Mouse (Mus musculus): ENCODE results near the gene Ppm1e.
A peak's percentile ranks its signal among the peaks of the same experiment; 100 is the strongest.

Ppm1e gene

DNA sequence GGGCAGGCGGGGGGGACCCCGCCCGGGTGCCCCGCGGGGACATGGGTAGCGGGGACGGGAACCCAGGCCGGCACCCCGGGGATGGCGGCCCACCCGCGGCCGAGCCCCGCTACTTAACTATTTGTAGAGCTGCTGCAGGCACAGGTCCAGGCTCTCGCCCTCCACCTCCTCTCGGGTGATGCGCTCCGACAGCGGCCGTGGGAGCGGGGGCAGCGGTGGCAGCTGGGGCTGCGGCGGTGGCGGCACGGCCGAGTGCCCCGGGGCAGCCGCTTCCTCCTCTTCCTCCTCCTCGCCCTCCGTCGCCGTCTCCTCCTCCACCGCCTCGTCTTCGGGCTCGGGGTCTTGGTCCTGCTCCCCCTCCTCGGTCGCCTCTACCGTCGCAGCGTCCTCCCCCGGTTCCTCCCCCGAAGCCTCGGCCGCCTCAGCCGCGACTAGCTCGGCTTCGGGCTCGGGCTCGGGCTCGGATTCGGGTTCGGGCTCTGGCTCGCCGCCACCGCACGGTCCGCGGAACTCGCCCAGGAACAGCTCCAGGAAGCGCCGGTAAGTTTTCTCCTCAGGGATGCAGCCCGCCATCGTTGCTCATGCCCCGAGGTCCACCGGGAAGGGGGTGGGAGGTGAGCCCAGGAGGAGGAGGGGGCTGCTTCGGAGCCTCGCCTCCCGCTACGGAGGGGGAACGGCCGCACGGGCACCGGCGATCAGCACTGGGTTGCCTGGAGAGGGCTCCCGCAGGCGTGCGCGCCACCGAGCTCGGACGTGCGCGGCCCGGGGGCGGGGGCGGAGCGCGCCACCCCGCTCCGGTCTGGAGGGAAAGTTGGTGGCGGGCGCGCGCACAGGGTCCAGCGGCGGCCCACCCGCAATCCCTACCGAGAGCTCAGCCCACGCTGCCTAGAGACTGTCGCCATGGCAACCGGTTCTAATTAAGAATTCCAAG, at the start of gene Ppm1e:
Gene Ppm1e, minus strand, starts transcription at position 693 of the 931 bp plus-strand sequence.
- peak; percentile 48 for DNase-seq (ENCODE audit: low spot score)

DNA sequence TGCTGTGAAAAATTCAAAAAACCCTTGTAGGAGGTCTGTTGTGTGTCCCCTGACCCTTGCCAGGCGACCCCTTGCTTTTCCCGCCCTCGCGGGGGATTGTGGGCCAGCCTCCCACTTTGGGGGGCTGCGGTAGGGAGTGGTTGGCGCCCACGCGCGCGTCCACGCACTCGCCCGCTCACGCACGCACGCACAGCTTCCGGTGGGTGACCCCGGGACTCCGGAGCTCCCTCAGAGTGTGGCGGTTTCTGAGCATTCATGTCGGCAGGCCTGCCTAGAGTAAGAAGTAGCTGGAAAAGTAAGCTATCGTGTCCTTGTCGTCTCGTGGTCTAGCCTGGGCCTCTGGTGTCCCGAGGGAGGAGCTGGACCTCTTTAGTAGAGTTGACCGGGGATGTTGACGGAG, 46.1 kb upstream of the Ppm1e start, which contains the start of the genes Rad51c and Tex14:
Gene Rad51c, minus strand, starts transcription at position 79 of the 400 bp plus-strand sequence.
Gene Tex14, plus strand, starts transcription at position 190 of the 400 bp plus-strand sequence.
- no peak for DNase-seq (ENCODE audit: low spot score)

DNA sequence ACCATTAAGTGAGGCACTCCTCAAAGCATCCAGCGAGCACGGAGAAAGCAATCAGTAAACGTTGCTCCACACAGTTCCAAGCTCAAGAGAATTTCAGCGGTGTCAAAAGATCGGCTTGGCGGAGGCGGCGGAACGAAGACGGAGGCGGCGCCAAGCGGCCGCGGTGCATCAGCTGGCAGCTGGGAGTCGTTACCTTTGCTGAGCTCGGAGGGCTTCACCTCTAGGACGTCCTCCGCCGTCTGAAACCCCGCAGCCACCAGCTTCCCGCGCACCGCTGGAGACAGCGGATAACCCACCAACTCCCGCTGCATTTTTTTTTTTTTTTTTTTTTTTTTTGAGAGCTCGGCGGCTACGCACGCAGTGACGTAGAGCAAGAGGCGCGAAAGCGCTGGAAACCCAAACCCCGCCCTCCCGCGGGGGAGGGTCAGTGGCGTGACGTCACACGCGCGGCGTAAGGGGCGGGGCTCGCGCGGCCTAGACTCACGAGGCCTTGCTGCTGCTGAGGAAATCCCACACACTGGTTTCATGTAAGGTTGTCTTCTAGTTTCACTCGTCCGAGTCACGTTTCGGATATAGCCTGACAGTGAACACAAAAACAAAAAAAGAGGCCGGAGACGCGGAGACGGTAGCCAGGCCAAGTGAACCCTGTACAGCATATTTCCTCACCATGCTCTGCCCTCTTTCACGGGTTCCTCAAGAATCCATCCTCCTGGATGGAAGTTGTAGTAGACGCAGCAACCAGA, 45.5 kb upstream of the Ppm1e start:
- DNase-seq (ENCODE audit: low spot score), result peak; percentile 99

DNA sequence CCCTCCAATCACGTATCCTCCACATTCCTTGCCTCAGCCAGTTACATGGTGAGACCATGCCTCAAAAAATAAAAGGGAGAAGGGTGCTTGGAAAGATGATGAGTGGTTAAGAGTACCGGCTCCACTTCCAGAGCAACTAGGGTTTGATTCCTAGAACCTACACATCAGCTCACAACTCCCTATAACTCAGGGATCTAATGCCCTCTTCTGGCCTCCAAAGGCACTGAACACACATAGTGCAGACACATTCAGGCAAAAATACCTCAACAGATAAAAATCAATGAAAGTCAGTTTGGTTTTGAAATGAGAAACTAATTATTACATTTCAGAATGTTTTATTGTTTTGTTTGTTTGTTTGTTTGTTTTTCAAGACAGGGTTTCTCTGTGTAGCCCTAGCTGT, 39.6 kb upstream of the Ppm1e start:
- no peak for DNase-seq (ENCODE audit: low spot score)

DNA sequence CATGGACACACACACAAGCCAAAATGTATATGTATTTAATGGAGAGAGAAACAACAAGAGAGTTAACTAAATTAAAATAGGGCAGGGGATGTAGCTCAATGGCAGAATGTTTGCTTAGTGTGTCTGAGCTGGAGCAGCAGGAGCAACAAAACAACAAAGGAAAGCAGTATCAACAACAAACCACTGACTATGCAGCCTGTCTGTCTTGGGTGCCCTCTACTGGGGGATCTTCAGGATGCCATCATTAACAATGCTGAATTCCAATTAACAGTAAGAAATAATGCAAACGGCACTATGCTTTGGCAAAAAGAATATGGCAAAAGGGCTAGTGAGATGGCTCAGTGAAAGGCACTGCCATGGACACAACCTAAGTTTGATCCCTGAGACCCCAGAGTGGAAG, 35.0 kb upstream of the Ppm1e start:
- DNase-seq (ENCODE audit: low spot score), result peak; percentile 29

DNA sequence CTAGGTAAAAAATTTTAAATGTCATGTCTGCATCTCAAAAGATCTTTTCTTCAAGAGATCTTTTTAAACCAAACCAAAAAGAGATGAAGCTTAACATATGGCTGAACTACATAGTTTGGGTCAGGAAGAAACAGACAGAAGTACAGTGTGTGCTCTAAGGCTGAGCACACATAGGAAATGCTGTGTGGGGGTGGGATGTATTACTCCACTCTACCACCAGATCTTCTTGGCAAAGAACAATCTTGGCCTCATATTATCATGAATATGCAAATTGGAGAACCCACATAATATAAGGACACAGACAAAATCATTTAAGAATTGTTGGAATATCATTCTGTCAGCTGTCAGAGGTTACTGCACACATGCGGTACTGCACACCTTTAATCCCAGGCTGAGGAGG, 26.9 kb upstream of the Ppm1e start:
- no peak for DNase-seq (ENCODE audit: low spot score)

DNA sequence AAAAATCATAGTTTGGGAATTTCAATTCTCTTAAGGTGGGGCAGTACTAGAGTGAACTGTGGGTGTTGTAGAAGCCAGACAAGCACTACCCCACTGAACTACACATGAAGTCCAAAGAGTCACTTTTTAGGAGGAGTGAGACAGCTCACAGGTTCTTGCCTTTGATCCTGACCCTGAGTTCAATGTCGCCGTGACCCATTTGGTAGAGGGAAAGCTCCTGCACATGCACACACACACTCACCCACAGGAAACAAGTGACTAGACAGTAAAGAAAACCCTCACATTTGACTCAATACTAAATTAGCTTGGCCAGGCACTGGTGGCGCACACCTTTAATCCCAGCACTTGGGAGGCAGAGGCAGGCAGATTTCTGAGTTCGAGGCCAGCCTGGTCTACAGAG, 25.7 kb upstream of the Ppm1e start:
- no peak for DNase-seq (ENCODE audit: low spot score)

DNA sequence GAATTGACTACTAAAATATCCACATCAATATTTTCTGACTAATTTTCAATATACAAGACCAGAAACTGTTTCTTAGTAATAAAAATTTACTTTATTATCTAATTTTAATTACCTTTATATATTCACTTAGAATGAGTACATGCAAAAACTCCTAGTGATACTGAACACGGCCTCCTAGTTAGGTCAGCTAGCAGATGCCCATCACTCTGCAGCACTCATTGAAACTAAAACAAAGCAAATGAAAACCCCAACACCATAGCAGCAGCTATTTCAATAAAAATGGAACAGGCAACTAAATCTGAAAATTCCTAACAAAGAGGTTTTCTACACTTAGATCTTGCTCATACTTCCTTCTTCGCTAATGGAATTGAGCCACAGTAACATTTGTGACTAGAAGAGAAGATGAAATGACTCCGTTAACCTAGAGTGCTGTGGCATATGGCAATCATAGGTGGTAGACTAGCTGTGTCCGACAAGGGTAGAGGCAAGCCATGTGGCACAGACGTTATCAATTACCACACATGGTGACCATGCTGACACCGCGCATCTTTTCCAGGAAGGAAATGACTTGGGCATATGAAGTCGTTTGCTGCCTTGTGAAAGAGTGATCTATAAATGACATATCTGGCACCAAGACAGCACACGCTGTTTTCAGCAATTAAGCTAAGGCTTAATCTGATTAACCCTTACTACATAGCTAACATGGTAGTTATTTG, 9.2 kb upstream of the Ppm1e start:
- no peak for DNase-seq (ENCODE audit: low spot score)

DNA sequence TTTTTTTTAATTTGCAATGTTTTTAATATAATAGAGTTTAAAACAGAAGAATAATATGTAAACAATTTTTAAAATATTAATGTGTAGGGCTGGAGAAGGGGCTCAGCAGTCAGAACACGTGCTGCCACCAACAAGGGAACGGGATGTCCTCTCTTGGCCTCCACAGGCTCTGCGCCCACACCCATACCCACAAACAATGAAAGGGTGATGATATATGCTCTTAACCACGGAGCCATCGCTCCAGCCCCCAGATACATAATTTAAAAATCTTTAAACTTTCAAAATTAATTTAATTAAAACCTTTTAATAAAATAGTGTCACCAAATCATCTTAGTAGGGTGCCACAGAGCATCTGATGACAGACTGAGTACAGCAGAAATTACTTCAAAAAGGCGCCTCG, 8.2 kb upstream of the Ppm1e start:
- no peak for DNase-seq (ENCODE audit: low spot score)

DNA sequence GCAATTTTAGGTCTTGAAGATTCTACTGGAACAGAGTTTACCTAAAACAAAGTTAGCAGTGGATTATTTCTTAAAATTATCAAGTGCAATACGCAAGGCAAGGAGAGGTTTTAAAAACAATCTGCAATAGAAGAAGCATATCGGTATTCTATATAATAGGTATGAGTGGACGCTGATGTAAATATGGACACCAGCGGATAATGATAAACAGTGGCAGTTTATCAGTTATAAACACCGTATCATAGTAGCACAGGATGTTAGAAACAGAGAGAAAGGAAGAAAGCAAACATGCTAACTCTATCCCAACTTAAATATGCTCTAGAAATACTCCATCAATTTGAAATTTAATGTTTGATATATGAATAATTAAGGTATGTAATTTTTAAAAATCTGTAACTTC, 6.3 kb upstream of the Ppm1e start:
- DNase-seq (ENCODE audit: low spot score), result no peak

DNA sequence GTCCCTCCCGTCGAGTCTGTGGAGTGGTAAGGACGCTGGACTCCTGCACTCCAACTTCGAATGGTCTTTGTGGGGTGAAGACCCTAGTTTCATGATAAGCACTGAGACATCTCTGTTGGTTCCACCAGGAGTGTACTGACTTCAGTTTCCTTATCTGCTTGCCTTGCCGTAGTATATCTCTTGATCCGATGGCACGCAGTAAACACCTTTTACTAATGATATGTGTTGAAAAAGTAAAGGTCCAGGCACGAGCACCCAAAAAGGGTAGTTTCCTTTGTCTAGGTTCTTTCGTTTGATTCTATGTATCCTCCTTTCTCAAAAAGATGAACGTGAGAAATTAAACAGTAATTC, 414 bp upstream of the Ppm1e start:
- no peak for DNase-seq (ENCODE audit: low spot score)

DNA sequence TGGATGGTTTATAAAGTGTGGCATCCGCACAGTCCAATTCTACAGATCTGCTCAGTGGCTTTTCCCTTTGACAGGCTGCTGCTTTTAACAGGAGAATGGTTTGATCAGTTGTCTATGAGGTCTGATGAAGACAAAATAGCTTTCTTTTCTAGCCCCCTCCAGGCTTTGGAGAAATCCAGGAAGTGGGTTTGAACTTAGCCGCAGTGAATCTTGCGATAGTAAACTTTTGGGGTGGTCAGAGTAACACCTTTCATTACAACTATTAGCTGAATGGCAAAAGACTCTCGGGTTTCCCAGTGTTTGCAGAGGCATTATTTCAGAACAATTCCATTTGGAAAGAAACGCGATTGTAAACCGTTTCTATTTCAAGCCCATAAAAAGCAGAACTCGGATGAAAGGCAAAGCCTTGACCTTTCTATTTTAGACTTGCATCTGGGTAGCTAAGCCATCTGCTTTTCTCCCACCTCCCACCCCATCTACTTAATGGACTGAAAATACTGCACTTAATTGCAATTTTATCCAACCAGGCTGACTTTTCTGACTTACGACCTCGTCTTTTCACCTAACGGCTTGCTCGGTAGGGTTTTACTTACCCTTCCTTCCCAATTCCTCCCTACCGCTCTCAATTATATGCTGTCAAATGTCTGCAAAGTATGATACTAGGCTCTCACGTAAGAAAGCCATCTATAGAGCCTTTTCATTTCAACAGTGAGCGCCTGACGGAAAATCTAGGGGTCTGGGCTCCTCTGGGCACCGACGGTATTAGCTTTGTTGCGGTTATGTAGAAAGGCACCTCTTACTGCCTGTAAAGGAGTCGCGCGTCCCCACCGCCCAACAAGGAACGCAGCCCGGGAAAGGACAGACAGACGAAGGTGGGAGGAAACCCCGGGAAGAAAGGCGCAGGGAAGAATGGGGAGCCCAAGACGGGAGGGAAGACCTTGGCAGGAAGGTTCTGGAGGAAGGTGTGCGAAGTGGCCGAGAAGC, 1.2 kb downstream of the Ppm1e start:
- DNase-seq (ENCODE audit: low spot score), result peak; percentile 6

DNA sequence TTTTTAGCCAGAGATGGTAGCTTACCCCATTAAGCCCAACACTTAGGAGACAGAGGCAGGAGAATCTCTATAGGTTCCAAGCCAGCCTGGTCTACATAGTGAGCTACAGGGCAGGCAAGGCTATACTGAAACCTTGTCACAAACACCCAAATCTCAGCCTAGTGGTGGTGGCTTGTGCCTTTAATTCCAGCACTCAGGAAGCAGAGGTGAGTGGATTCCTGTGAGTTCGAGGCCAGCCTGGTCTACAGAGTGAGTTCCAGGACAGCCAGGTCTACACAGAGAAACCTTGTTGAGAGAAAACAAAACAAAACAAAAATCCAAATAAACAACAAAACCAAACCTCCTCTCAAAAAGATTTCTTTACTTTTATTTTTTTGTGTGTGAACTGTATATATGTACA, 4.0 kb downstream of the Ppm1e start:
- no peak for DNase-seq (ENCODE audit: low spot score)

DNA sequence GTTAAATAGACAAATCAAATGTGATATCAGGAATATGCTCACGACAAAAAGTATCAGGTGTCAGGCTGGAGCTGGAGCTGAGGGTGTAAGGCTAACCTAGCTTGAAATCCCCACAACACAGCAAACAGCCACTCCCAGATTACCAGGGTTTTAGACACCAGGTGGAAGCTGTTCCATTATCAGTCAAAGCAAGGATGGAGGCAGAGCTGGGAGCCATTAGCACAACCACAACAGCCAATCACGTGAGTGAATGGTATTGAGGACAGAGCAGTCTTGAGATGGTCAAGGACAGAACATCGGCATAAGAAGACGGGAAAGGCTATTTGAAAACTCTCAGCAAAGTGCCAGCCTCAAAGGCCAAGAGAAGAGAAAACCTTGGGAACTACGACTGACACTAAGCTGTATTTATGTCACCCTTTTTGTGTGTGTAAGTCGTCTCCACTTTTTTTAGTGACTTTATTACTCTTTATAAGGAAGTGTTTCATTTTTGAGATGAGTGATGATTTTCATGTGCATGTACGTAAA, 5.1 kb downstream of the Ppm1e start:
- no peak for DNase-seq (ENCODE audit: low spot score)

DNA sequence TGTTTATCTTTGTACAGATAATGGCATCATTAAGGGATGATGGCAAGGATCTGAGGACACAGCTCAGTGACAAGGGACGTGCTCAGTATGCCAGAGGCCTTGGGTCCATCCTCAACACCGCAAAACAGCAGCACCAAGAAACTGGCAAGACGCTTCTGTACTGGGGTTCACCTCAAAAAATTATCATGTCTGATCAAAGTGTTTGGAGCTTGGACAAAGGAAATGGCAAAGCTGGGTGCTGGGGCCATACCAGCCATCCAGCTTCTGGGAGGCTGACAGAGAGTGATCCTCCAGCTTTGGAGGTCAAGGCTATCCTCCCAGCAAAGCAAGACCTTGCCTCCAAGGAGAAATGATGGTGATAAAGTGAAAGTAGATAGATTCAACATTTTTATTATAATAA, 32.4 kb downstream of the Ppm1e start:
- DNase-seq (ENCODE audit: low spot score), result no peak

DNA sequence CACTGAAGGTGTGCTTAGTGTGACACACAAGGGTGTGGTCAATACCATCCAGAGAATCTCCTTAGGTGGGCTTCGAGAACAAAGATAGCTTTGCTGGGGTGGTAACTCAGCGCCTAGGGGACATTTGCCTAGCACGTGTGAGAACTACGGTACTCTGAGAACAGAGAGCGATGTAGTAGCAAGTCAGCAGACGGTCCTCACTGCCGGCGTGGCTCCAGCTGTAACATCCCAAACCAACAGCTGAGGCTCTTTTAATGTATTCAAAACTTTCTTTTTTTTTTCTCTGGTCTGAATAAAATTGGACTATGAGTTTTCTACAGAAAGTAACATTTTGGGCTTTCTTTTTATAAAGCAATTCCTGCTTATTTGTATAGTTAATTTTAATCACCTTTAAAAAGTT, 36.3 kb downstream of the Ppm1e start:
- DNase-seq (ENCODE audit: low spot score), result no peak

DNA sequence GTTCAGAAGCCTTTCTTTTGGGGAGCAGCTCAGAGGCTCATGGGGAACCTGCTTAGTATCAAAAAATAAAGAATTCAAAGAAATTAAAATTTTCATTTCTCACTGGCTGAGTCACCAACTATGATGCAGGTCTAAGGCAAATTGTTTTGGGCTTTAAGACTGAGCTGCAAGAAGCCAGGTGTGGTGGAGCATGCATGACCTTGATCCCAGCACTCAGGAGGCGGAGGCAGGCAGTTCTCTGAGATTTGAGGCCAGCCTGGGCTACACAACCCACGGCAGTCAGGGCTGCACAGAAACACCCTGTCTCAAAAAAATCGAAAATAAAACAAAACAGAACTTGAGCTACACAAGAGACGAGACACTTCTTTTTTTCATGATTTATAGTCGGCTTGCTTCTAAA, 38.8 kb downstream of the Ppm1e start:
- no peak for DNase-seq (ENCODE audit: low spot score)

DNA sequence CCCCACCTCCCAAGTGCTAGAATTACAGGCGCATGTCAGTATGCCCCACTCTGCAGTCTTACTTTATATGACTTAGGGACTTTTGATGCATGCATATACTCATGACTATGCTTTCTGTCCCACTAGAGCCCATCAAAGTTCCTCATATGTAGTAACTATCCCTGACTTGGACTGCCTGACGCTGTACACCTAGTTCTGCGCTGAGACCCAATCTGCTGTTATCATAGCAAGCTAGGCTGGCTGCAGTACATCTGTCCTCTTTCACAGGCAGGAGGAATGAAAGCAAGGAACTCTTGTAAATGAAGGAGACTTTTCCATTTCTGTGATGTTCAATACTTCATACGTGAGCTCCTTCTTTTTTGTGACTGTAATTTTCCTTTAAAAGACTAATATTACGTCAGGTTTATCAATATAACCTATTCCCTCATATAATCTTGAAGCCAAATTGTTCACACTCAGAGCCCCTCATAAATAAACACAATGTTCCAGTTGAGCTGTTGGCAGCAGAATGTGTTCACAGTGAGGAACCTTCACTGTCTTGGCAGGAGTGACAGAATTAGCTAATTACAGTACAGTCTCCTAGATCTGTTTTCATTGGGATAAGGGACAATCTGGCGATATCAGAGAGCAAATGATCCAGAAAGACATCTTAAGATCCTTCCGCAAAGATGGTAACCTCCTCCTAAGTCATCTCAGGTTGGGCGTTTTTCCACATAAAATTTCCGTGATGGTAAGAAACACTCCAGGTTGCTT, 39.7 kb downstream of the Ppm1e start:
- DNase-seq (ENCODE audit: low spot score), result no peak

DNA sequence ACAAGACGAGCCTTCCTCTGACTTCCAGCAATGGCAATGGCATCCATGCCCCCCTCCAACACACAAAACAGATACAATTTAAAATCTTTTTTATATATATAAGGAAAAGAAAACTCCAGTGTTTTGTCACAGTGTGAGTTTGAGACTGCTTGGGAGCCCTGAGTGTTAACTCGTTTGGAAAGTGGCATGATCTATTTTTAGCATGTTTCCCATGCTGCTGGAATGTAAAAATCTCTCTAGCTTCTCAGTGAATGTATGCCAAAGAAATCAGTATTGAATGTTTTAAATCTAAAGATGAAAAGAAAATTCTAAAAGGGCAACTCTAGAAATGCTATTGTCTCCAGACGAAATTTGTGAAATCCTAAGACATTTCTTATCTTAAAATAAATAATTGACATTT, 45.3 kb downstream of the Ppm1e start:
- DNase-seq (ENCODE audit: low spot score), result no peak

DNA sequence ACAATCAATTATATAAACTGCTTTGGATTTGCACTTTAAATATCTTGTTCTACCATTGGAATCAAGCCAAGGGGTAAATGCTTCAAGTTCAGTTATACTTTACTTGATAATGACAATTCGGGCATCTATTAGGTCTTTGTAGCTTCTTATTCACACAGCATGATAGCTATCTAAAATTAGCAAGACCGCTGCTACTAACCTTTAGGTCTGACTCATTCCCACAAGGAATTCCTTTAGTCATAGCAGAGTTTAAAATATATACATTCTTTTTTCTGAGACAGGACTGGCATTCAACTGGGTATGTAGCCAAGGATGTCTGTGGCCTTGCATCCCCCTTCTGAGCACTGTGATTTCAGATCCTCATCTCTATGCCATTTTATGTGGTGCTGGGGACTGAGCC, 48.5 kb downstream of the Ppm1e start:
- no peak for DNase-seq (ENCODE audit: low spot score)
